In the genomic region with DNA sequence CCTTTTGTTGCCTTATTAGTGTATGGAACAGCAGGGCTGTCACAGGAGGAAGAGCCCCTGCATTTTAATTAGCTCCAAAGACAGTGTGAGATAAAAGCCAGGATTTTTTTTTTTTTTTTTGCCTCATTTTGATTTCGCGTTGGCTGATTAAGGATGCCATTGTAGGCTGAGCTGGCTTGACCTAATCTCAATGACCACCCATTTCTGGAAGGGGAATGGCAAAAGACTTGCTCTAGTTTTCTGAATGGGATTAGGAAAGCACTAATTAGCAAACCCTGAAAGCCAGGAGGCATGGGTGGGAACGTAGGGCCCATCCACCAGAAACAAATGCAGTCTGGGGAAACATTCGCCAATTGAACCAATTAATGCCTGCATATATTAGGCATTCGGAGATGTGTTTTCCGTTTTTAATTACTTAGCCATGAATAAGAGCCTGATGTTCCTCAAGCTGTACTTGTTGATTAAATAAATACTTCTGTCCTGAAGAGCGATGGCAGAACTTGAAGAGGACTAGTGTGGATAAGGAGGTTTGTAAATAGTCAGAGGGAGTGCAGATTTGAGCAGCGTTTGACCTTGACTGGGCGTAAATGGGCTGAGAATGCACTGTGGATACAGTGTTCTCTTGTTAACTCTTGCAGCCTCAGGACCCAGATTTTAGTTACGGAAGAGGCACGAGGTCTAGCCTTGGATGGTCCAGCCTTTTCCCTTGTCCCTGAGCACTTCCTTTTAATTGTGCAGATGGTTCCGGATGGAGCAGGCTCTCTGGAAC, we compare ENCODE assay signal across 12 mouse cellular contexts.
DNase-seq lines count a peak whose midpoint lies in the region; ATAC-seq and TF ChIP-seq lines count a peak whose summit lies in the region.
"Had no signal": no experiment of that assay in that cellular context is flagged by ENCODE, and none has a peak within 500 bp of the region (broad histone marks: within the 10 kb centered on the region; RNA-seq: fewer than 3 reads in every experiment).

No protein-coding gene starts in this region.

- H3K9me3 ChIP-seq in hindbrain, embryonic 12.5 days (replicated peaks) = no peaks in the 10 kb centered on the region
- no peaks in the 10 kb centered on the region for H3K9me3 ChIP-seq in midbrain, embryonic 16.5 days (replicated peaks; ENCODE audit: control insufficient read depth, low read length, poor library complexity, severe bottlenecking)
- no peaks in the 10 kb centered on the region for H3K9me3 ChIP-seq in stomach, postnatal 0 days (ENCODE audit: control insufficient read depth, low read length)
- no peaks in the 10 kb centered on the region for H3K9me3 ChIP-seq in kidney, embryonic 16.5 days (ENCODE audit: low read length)
- H3K9me3 ChIP-seq: embryonic facial prominence, embryonic 15.5 days had no signal

- H3K4me2 ChIP-seq in hindbrain, embryonic 12.5 days (replicated peaks) = peak overlapping the region; percentile 13; the same call in 1 of the 2 replicates
- H3K4me2 ChIP-seq in midbrain, embryonic 16.5 days (ENCODE audit: low read length) = peak overlapping the region; percentile 14
- no peak overlapping the region for H3K4me2 ChIP-seq in stomach, postnatal 0 days (replicated peaks; ENCODE audit: low read depth)
- H3K4me2 ChIP-seq in kidney, embryonic 16.5 days (replicated peaks; ENCODE audit: low read depth, low read length) = no peak overlapping the region
- H3K4me2 ChIP-seq: embryonic facial prominence, embryonic 15.5 days had no signal

- H3K4me1 ChIP-seq in hindbrain, embryonic 12.5 days = peaks cover 38% of the 10 kb centered on the region
- H3K4me1 ChIP-seq in midbrain, embryonic 16.5 days (ENCODE audit: control insufficient read depth, insufficient read depth, low read length) = peaks cover 14% of the 10 kb centered on the region
- no peaks in the 10 kb centered on the region for H3K4me1 ChIP-seq in stomach, postnatal 0 days (replicated peaks; ENCODE audit: control insufficient read depth, insufficient read depth)
- peaks cover 10% of the 10 kb centered on the region for H3K4me1 ChIP-seq in kidney, embryonic 16.5 days (ENCODE audit: insufficient read depth, low read length)

- no peak overlapping the region for H3K4me3 ChIP-seq in hindbrain, embryonic 12.5 days
- H3K4me3 ChIP-seq in midbrain, embryonic 16.5 days (ENCODE audit: low read depth, low read length) = no peak overlapping the region
- no peak overlapping the region for H3K4me3 ChIP-seq in stomach, postnatal 0 days (ENCODE audit: low read depth, low read length)
- H3K4me3 ChIP-seq in kidney, embryonic 16.5 days (ENCODE audit: low read length) = no peak overlapping the region
- H3K4me3 ChIP-seq: embryonic facial prominence, embryonic 15.5 days had no signal

- H3K27ac ChIP-seq in hindbrain, embryonic 12.5 days = peak overlapping the region; percentile 67
- peak overlapping the region; percentile 44 for H3K27ac ChIP-seq in midbrain, embryonic 16.5 days (ENCODE audit: low read length)
- no peak overlapping the region for H3K27ac ChIP-seq in stomach, postnatal 0 days (replicated peaks)
- H3K27ac ChIP-seq in kidney, embryonic 16.5 days (ENCODE audit: low read length) = no peak overlapping the region
- H3K27ac ChIP-seq: embryonic facial prominence, embryonic 15.5 days; liver, embryonic 14.5 days had no signal

- ATAC-seq in hindbrain, embryonic 12.5 days (ENCODE audit: low FRiP score) = peak; percentile 88
- ATAC-seq in midbrain, embryonic 16.5 days = peak; percentile 83
- ATAC-seq in stomach, postnatal 0 days (ENCODE audit: low FRiP score, low TSS enrichment) = no peak
- no peak for ATAC-seq in kidney, embryonic 16.5 days (ENCODE audit: low FRiP score, low TSS enrichment)

- no peaks in the 10 kb centered on the region for H3K36me3 ChIP-seq in hindbrain, embryonic 12.5 days
- no peaks in the 10 kb centered on the region for H3K36me3 ChIP-seq in midbrain, embryonic 16.5 days (ENCODE audit: control insufficient read depth, insufficient read depth, low read length)
- no peaks in the 10 kb centered on the region for H3K36me3 ChIP-seq in stomach, postnatal 0 days (ENCODE audit: control insufficient read depth, insufficient read depth, low read length)
- H3K36me3 ChIP-seq in kidney, embryonic 16.5 days (ENCODE audit: insufficient read depth, low read length) = no peaks in the 10 kb centered on the region
- H3K36me3 ChIP-seq: embryonic facial prominence, embryonic 15.5 days had no signal

- WGBS in hindbrain, embryonic 12.5 days = 35% methylated on average over 12 of the region's 12 CpGs
- WGBS in midbrain, embryonic 16.5 days = 19% methylated on average over 12 of the region's 12 CpGs
- WGBS in stomach, postnatal 0 days = 65% methylated on average over 12 of the region's 12 CpGs
- 72% methylated on average over 12 of the region's 12 CpGs for WGBS in kidney, embryonic 16.5 days

- no peak for TF ChIP-seq CTCF in stomach, postnatal 0 days (IDR thresholded peaks at IDR 0.05; ENCODE audit: low read depth)

- DNase-seq in layer of hippocampus, adult 8-10 months (ENCODE audit: low spot score in 2 of 2) = peak; percentile 19 to 56
- no peak for DNase-seq in layer of hippocampus, adult 11-12 months (ENCODE audit: low spot score)
- DNase-seq in ZHBTc4 (ENCODE audit: low read depth, low spot score) = peak; percentile 46
- DNase-seq in stomach, postnatal 0 days (ENCODE audit: low spot score) = no peak
- DNase-seq in lung, postnatal 36 days = no peak
- DNase-seq: right cerebral cortex, postnatal 4 days; thymus, adult 2 months had no signal

- TF ChIP-seq EP300 in stomach, postnatal 0 days (optimal IDR thresholded peaks at IDR 0.05) = no peak

- H3K27me3 ChIP-seq in hindbrain, embryonic 12.5 days = no peaks in the 10 kb centered on the region
- no peaks in the 10 kb centered on the region for H3K27me3 ChIP-seq in midbrain, embryonic 16.5 days (ENCODE audit: control insufficient read depth, insufficient read depth, low read depth, low read length)
- H3K27me3 ChIP-seq in stomach, postnatal 0 days (ENCODE audit: control insufficient read depth, insufficient read depth, low read length) = no peaks in the 10 kb centered on the region
- no peaks in the 10 kb centered on the region for H3K27me3 ChIP-seq in kidney, embryonic 16.5 days (ENCODE audit: insufficient read depth, low read length)
- H3K27me3 ChIP-seq: embryonic facial prominence, embryonic 15.5 days had no signal

- no peak overlapping the region for H3K9ac ChIP-seq in hindbrain, embryonic 12.5 days
- no peak overlapping the region; the same call in 1 of the 2 replicates for H3K9ac ChIP-seq in midbrain, embryonic 16.5 days (ENCODE audit: low read depth, low read length)
- H3K9ac ChIP-seq in stomach, postnatal 0 days (ENCODE audit: low read length) = no peak overlapping the region
- no peak overlapping the region for H3K9ac ChIP-seq in kidney, embryonic 16.5 days (replicated peaks; ENCODE audit: low read length)
- H3K9ac ChIP-seq: embryonic facial prominence, embryonic 15.5 days; liver, embryonic 14.5 days had no signal

Comparison
In these comparisons a context has a peak if more than half of its experiments do, and no peak if none do; other contexts are left out.
1. DNase-seq: peak in layer of hippocampus, adult 8-10 months (2 of 2) and ZHBTc4 (single experiment); none in layer of hippocampus, adult 11-12 months (single experiment), stomach, postnatal 0 days (single experiment) and lung, postnatal 36 days (single experiment).
2. ATAC-seq: peak in hindbrain, embryonic 12.5 days (single experiment) and midbrain, embryonic 16.5 days (single experiment); none in stomach, postnatal 0 days (single experiment) and kidney, embryonic 16.5 days (single experiment).
3. H3K27ac ChIP-seq: peak in hindbrain, embryonic 12.5 days (single experiment) and midbrain, embryonic 16.5 days (single experiment); none in stomach, postnatal 0 days (single experiment) and kidney, embryonic 16.5 days (single experiment).
4. H3K4me2 ChIP-seq: peak in hindbrain, embryonic 12.5 days (single experiment) and midbrain, embryonic 16.5 days (single experiment); none in stomach, postnatal 0 days (single experiment) and kidney, embryonic 16.5 days (single experiment).